ENCODE assay signal across 7 mouse cellular contexts in genomic region chr6:52802181-52802580, GRCm38 (mm10).
A peak's percentile ranks its signal among the peaks of the same experiment; 100 is the strongest.
DNase-seq lines count a peak whose midpoint lies in the region; ATAC-seq and TF ChIP-seq lines count a peak whose summit lies in the region.

No protein-coding gene starts in this region.

- ATAC-seq in embryonic facial prominence, embryonic 12.5 days (ENCODE audit: insufficient number of reproducible peaks, insufficient read depth, low FRiP score, low TSS enrichment): no peak
- peak; percentile 54 for ATAC-seq in inflammation-experienced regulatory T-cells, adult 6 months
- no peak for ATAC-seq in lung, embryonic 14.5 days (ENCODE audit: insufficient read depth)
- ATAC-seq in midbrain, embryonic 16.5 days: no peak

- TF ChIP-seq CTCF in lung, embryonic 14.5 days (IDR thresholded peaks at IDR 0.05; ENCODE audit: low read depth): no peak

- no peaks in the 10 kb centered on the region for H3K9me3 ChIP-seq in embryonic facial prominence, embryonic 12.5 days
- no peaks in the 10 kb centered on the region for H3K9me3 ChIP-seq in lung, embryonic 14.5 days (ENCODE audit: low read depth, low read length)
- no peaks in the 10 kb centered on the region for H3K9me3 ChIP-seq in midbrain, embryonic 16.5 days (replicated peaks; ENCODE audit: control insufficient read depth, low read length, poor library complexity, severe bottlenecking)

- no peak overlapping the region for H3K9ac ChIP-seq in embryonic facial prominence, embryonic 12.5 days
- no peak overlapping the region for H3K9ac ChIP-seq in lung, embryonic 14.5 days
- H3K9ac ChIP-seq in midbrain, embryonic 16.5 days (ENCODE audit: low read depth, low read length): no peak overlapping the region

- peak; percentile 66 for DNase-seq in ZHBTc4 (ENCODE audit: low read depth, low spot score)
- peak; percentile 24 for DNase-seq in lung, embryonic 14.5 days
- DNase-seq in left cerebral cortex, adult 11 months (ENCODE audit: low spot score): no peak
- DNase-seq in left cerebral cortex, postnatal 4 days: no peak

- no peak overlapping the region for H3K4me3 ChIP-seq in embryonic facial prominence, embryonic 12.5 days
- H3K4me3 ChIP-seq in lung, embryonic 14.5 days (ENCODE audit: low read depth, low read length): no peak overlapping the region
- H3K4me3 ChIP-seq in midbrain, embryonic 16.5 days (ENCODE audit: low read depth, low read length): no peak overlapping the region

- 29% methylated on average over 9 of the region's 9 CpGs for WGBS in embryonic facial prominence, embryonic 12.5 days
- 51% methylated on average over 9 of the region's 9 CpGs for WGBS in lung, embryonic 14.5 days
- WGBS in midbrain, embryonic 16.5 days: 49% methylated on average over 9 of the region's 9 CpGs

- no peaks in the 10 kb centered on the region for H3K36me3 ChIP-seq in embryonic facial prominence, embryonic 12.5 days
- no peaks in the 10 kb centered on the region for H3K36me3 ChIP-seq in lung, embryonic 14.5 days (ENCODE audit: insufficient read depth)
- no peaks in the 10 kb centered on the region for H3K36me3 ChIP-seq in midbrain, embryonic 16.5 days (ENCODE audit: control insufficient read depth, insufficient read depth, low read length)

- H3K4me1 ChIP-seq in embryonic facial prominence, embryonic 12.5 days: peaks cover 28% of the 10 kb centered on the region; the same call in 1 of the 2 replicates
- H3K4me1 ChIP-seq in lung, embryonic 14.5 days (ENCODE audit: insufficient read depth): no peaks in the 10 kb centered on the region
- H3K4me1 ChIP-seq in midbrain, embryonic 16.5 days (ENCODE audit: control insufficient read depth, insufficient read depth, low read length): no peaks in the 10 kb centered on the region

- intact Hi-C loops in left cerebral cortex, postnatal 4 days (cut with DNase I): no loop called here

- H3K4me2 ChIP-seq in embryonic facial prominence, embryonic 12.5 days (replicated peaks): peak overlapping the region; percentile 18
- H3K4me2 ChIP-seq in lung, embryonic 14.5 days: no peak overlapping the region
- H3K4me2 ChIP-seq in midbrain, embryonic 16.5 days (ENCODE audit: low read length): no peak overlapping the region

- no peaks in the 10 kb centered on the region for H3K27me3 ChIP-seq in embryonic facial prominence, embryonic 12.5 days
- H3K27me3 ChIP-seq in lung, embryonic 14.5 days (ENCODE audit: insufficient read depth, low read length): no peaks in the 10 kb centered on the region
- no peaks in the 10 kb centered on the region for H3K27me3 ChIP-seq in midbrain, embryonic 16.5 days (ENCODE audit: control insufficient read depth, insufficient read depth, low read depth, low read length)

- peak overlapping the region; percentile 68; the same call in 1 of the 2 replicates for H3K27ac ChIP-seq in embryonic facial prominence, embryonic 12.5 days
- H3K27ac ChIP-seq in lung, embryonic 14.5 days (ENCODE audit: low read depth): no peak overlapping the region
- H3K27ac ChIP-seq in midbrain, embryonic 16.5 days (ENCODE audit: low read length): no peak overlapping the region

Comparison
In these comparisons a context has a peak if more than half of its experiments do, and no peak if none do; other contexts are left out.
1. DNase-seq: peak in ZHBTc4 (single experiment) and lung, embryonic 14.5 days (single experiment); none in left cerebral cortex, adult 11 months (single experiment) and left cerebral cortex, postnatal 4 days (single experiment).